Mouse (Mus musculus): ENCODE results near the gene Lias.

Lias gene

DNA sequence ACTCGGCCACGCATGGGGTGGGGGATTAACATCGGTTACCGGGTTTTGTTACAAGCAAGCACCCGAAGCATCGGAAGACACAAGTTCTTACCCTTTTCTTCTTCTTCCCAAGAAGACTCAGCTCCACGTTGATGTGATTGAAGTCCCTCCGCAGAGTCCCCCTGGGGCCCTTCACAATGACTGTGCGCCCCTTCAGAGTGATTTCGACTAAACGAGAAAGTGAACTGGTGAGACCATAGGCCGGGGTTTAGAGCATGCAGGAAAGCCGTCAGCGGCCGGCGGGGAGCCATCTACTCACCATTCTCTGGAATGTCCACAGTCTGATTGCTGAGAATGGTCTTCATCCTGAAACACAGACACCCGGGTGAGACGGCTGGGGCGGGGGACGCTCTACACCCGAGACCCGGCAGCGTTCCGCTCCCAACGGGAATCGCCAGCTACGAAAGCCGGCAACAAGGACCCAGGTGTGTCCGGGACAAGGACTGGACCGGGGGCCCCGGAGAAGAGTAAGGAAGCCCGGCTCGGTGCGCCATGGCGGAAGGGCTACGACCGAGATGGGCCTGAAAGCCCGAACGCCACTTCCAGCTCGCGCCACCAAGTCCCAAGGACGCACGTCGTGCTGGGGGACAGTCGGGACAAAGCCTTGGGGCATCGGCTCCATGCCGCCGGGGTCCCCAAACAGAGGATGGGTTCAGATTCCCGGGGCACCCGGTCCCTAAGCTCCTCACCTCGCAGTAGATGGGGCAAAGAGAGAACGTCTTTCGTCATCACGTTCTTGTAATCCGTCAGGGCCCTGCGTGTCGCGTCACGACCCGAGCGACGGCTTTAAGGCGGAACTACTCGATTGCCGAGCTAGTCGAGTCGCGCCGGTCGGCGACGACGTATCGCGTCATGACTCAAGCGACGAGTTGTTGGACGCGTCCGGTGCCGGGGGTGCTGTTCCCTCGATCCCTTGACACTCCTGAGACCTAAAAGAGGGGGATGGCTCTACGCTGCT is at the start of gene Lias, which contains the start of gene Rpl9:
TSS of gene Lias (plus strand) at position 850 of the 997 bp plus-strand sequence.
TSS of gene Rpl9 (minus strand) at position 797 of the 997 bp plus-strand sequence.
- in situ Hi-C loops (cut with MseI, MboI) = no loop called here

DNA sequence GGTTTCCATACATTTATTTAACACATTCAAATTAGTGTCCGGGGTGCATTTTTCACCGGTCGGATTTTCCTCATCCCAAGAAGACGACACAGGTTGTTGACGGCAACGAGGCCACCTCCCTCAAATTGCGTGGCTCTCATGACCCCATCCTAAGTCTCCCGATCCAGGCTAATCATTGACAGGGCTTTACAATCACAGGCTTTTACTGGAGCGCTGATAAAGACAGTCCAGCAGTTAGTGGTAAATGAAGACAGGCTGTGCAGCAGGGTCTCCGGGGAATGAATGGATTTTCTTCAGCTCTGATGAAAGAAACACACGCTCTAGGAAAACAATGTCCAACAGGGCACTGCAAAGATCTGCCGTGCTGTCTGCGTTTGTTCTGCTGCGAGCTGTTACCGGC is 43.1 kb upstream of the Lias start, which contains the start of gene Klb:
TSS of gene Klb (plus strand) at position 147 of the 400 bp plus-strand sequence.
- in situ Hi-C loops (cut with MseI, MboI) = no loop called here

GRCm38 (mm10) chr5:65350508-65350907 is 40.8 kb upstream of the Lias start:
- in situ Hi-C loops (cut with MseI, MboI) = no loop called here

DNA sequence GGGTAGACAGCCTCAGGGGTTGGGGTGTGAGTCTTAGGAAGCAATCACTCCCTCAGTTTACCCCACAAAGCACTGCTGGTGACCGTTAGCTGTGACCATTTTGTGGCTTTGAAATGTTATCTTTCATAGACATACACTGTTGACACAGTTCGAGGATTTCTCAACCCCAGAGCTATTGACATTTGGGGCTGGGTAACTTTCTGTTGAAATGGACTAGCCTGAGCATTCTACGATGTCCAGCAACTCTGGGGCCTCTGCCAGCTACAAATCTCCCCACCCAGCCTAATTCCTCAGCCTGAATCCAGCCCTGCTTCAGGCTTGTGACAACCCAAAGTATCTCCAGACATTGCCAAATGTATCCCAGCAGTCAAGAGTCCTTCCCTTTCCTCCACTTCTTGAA is 37.2 kb upstream of the Lias start:
- in situ Hi-C loops (cut with MseI, MboI) = no loop called here

DNA sequence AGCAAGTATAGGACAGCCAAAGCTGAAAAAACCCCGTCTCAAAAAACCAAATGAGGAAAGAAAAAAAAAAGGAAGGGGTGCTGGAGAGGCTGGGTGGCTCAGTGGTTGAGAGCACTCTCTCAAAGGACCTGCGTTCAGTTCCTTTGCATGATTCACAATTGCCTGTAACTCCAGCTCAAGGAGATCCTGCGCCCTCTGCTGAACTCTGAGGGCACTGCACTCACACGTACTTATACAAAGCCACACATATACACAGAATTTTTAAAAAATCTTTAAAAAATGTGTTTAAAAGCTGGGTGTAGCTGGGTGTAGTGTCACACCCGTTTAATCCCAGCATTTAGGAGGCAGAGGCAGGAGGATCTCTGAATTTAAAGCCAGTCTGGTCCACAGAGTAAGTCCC is 36.3 kb upstream of the Lias start:
- in situ Hi-C loops (cut with MseI, MboI) = no loop called here

DNA sequence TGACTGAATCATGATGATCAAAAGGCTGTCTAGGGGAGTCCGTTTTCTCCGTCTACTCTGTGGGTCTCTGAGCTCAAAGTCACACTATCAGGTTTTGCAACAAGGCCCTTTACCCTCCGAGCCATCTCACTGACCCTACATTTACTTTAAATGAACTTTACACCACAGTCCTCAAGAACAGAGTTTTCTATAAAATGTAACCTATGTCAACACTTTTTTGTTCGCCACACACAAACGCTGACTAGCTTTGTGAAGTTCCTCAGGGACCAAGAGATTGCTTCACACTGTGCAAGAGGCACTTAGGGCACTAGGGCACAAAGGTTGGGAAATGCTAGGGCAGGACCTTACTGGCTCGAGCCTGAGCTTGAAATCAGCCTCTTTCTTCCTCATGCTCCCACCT is 34.4 kb upstream of the Lias start:
- in situ Hi-C loops (cut with MseI, MboI) = no loop called here

DNA sequence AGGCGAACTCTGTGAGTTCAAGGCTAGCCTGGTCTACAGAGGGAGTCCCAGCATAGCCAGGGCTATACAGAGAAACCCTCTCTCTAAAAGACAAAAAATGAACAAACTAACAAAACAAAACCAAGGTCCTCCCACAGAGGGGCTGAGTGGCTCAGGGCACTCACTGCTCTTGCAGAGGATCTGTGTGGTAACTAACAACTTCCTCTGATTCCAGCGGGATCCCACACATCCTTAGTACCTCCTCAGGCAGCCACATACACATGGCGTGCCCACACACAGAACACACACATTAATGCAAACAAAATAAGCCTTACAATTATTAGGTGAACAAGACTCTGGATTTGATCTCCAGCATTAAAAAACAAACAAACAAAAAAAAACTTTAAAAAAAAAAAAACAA is 33.5 kb upstream of the Lias start:
- in situ Hi-C loops (cut with MseI, MboI) = no loop called here

- in situ Hi-C loops (cut with MseI, MboI) = no loop called here
Measured at GRCm38 (mm10) chr5:65367837-65368236, 23.5 kb upstream of the Lias start.

DNA sequence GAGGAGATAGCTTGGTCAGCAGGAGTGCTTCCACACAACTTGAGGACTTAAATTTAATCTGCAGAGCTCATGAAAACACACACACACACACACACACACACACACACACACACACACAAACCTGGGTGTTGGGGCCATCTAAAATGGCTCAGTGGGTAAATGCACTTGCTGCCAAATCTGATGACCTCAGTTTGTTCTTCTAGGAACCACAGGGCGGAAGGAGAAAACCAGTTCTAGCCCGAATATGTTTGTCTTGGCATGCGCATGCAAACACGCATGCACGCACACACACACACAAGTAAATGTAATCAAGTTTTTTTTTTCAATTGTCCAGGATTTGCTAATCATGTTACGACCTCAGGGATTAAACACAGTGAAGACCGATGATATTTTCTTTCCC is 19.7 kb upstream of the Lias start:
- in situ Hi-C loops (cut with MseI, MboI) = no loop called here

DNA sequence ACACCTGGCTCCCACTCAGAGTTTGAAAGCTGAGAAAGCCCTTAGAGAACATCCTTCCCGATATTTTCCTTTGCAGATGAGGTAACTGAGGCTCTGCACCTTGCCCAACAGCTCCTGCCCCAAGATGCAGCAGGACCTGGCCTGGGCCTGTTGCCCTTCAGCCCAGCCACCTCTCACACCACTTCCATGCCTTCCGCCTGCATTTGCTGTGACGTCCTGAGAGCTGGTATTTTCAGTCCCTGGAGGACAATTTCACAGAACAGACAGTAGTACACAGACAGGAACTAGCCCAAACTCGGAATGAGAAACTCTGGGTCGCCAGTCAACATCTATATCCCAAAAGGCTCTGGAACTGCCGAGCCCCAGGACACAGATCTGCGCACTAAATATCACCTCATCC is 16.6 kb upstream of the Lias start:
- in situ Hi-C loops (cut with MseI, MboI) = no loop called here

GRCm38 (mm10) chr5:65385704-65386103 is 5.6 kb upstream of the Lias start:
- in situ Hi-C loops (cut with MseI, MboI) = no loop called here

DNA sequence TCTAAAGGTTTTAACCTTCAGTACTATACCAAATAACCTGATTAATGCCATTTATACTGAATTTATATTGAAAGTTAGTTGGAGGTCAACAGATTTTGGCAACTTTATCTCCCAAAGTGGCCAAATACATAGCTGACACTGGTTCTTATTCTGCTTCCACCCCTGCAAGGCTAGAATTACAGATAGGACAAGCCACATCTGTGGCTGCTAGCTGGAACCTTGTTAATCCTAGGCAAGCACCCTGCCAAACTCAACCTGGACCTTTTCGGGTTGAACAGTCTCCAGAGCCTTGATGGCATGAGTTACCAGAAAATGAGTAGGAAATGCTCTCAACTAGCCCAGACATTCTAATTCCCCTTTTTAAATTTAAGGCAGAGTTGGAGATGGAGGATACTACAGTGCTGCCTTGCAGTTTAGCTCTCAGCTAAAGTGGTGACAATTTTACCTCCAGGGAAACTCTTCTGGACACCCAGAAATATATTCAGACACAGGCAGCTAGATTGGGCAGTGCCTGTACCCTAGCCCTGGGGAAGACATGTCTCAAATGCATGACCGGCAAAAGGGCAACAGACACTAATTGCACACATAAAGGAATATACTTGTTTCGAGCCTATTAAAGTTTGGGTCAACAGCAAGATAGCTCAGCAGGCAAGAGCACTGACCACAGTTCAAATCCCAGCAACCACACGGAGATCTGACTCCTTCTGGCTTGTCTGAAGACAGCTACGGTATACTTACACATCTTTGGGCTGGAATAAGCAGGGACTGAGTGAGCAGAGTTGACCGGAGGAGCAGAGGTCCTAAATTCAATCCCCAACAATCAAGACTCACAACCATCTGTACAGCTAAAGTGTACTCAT is 4.1 kb upstream of the Lias start:
- in situ Hi-C loops (cut with MseI, MboI) = no loop called here

GRCm38 (mm10) chr5:65391753-65392152 is 456 bp downstream of the Lias start:
- in situ Hi-C loops (cut with MseI, MboI) = no loop called here

DNA sequence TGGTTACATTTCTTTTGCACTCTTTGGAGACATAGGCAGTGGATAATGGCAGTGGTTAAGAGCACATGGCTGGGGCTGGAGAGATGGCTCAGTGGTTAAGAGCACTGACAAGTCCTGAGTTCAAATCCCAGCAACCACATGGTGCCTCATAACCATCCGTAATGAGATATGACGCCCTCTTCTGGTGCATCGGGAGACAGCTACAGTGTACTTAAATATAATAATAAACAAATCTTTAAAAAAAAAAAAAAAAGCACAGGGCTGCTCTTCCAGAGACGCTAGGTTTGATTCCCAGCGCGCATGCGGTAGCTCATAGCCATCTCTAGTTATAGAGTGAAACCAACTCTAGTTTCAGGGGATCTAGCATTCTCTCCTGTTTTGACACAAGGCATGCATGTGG is 3.1 kb downstream of the Lias start:
- in situ Hi-C loops (cut with MseI, MboI) = no loop called here

DNA sequence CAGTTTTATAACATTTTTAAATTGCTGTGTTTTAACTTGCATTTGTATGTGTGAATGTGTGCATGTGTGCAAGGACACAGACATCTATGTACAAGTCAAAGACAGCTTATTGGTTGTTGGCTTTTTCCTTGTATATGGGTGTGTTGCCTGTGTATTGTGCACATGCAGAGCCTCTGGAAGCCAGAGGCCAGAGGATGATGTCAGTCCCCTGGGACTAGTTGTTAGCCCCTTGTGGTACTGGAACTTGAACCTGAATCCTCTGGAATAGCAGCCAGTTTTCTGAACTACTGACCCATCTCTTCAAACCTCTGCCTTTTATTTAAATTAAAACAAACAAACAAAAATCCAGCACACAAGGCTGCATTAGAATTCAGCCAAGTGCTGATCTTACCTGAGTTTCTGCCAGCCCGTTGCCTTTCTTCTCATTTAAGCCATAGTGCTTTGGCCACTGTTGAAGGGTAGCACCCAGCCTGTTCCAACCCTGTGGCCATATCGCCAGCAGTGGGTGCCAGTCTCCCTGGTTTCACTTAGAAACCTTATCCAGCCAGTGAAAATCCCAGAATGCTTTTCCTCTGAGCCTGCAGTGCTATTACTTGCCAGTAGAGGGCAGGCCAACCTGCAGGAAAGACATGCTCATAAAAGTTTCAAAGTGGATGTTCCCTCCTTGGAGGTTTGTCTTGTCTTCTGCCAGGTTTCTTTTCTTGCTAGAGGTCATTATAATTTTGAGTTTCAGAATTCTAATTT is 10.1 kb downstream of the Lias start:
- in situ Hi-C loops (cut with MseI, MboI) = loop anchor here in 1 of 2 experiments (10.0 kb wide), 1 partner anchor 123 kb away; no protein-coding TSS in a partner anchor

GRCm38 (mm10) chr5:65407989-65408388 is 16.7 kb downstream of the Lias start:
- in situ Hi-C loops (cut with MseI, MboI) = loop anchor here in 1 of 2 experiments (10.0 kb wide), 1 partner anchor 117 kb away; no protein-coding TSS in a partner anchor

GRCm38 (mm10) chr5:65415653-65416458 is 24.6 kb downstream of the Lias start:
- in situ Hi-C loops (cut with MseI, MboI) = no loop called here

DNA sequence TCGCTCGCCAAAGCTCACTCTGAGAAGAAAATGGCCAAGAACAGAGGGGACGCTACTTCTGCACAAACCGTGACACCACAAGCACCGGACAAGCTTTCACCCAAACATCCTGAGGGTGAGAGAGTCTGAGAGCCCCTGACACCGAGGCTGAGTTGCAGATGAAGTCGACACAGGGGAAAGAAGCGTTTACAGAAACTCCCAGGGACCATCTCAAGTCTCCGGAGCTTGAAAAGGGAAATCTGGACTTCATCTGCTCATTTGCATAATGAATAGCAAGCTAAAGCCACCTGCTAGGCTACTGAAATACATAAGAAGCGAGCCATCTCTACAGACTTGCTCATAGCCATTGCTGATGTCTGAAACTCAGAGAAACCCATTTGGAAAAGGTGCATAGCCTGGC is 27.8 kb downstream of the Lias start:
- in situ Hi-C loops (cut with MseI, MboI) = no loop called here

DNA sequence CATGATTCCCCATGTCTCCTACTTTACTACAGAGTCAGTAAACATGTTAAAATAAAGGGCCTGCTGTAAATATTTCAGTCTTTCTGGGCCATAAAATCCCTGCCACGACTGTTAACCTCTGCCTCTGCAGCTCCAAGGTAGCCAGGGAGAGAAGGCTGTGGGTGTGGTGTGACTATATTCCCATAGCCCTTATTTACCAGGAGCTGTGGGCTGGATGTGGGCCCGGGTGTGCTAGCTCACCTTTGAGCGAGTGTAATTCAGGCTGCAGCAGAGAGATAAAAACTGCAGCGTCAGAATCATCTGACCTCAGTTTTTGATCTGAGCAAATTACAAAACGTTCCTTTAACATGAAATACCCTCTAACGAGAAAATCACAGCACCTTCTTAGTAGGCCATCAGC is 29.5 kb downstream of the Lias start:
- in situ Hi-C loops (cut with MseI, MboI) = no loop called here

GRCm38 (mm10) chr5:65422803-65423202 is 31.5 kb downstream of the Lias start:
- in situ Hi-C loops (cut with MseI, MboI) = no loop called here

- in situ Hi-C loops (cut with MseI, MboI) = no loop called here
Measured at GRCm38 (mm10) chr5:65424215-65424614, 32.9 kb downstream of the Lias start.

Measured in mouse trophoblast stem cell (cell line).